ENCODE assay signal across 10 mouse cellular contexts in the genomic region with DNA sequence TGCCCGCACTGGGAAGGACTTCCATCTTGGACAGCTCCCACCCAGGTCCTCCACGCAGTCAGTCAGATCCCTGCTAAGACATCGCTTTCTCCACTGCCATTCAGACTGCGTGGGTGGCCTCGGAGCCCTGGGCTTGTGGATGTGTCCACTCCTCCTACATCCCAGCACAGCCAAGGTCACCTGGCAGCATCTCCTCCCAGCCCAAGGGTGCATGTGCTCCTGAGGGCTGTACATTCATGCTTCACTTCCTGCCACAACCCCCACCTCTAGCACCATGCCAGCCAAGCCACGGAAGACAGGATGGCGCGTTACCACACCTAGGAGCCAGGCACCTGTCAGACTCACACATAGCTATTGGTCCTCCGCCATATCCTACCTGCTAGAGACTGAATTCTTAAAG. TPM values are rescaled to one million over a fixed set of nuclear protein-coding genes. Genes with fewer than 3 reads are reported as not detected.
DNase-seq lines count a peak whose midpoint lies in the region; ATAC-seq and TF ChIP-seq lines count a peak whose summit lies in the region.
"Had no signal": no experiment of that assay in that cellular context is flagged by ENCODE, and none has a peak within 500 bp of the region (broad histone marks: within the 10 kb centered on the region; RNA-seq: fewer than 3 reads in every experiment).

No protein-coding gene starts in this region.

- peak; percentile 93 for DNase-seq in heart, adult 11 months
- no peak for DNase-seq in heart, postnatal 36 days
- DNase-seq in CD4-positive, CD25-positive, alpha-beta regulatory T cell, adult 2 months (ENCODE audit: low read depth, low spot score), result peak; percentile 76
- DNase-seq in adrenal gland, postnatal 14 days, result peak; percentile 71
- no peak for DNase-seq in urinary bladder, postnatal 10 days (ENCODE audit: low spot score)
- DNase-seq in gastrocnemius, adult 8-10 months (ENCODE audit: low spot score in 2 of 2), result no peak

- no peaks in the 10 kb centered on the region for H3K36me3 ChIP-seq in small intestine, adult 2 months (ENCODE audit: control insufficient read depth, insufficient read depth, low read length)

- H3K4me1 ChIP-seq in small intestine, adult 2 months (ENCODE audit: control insufficient read depth, insufficient read depth, insufficient read length, low read length), result peaks cover 35% of the 10 kb centered on the region

- WGBS in small intestine, adult 2 months, result 73% methylated on average over 9 of the region's 9 CpGs

- H3K27ac ChIP-seq in small intestine, adult 2 months (ENCODE audit: insufficient read depth, low read depth, low read length), result peak overlapping the region; percentile 52; the same call in 1 of the 2 replicates
- H3K27ac ChIP-seq: liver, embryonic 14.5 days had no signal

- no peak overlapping the region for H3K4me3 ChIP-seq in small intestine, adult 2 months (ENCODE audit: low read depth, low read length)

- intact Hi-C loops in heart, postnatal 36 days (cut with DNase I), result loop anchor here (1.0 kb wide), 1 partner anchor 28 kb away; the partner anchor contains the start of gene Galnt10

- H3K27me3 ChIP-seq in small intestine, adult 2 months (ENCODE audit: control insufficient read depth, insufficient read depth, low read length), result no peaks in the 10 kb centered on the region

- no peak for TF ChIP-seq POLR2A in small intestine, adult 2 months (IDR thresholded peaks at IDR 0.05; ENCODE audit: low read depth, low read length)

- ATAC-seq in megakaryocyte, adult 5-6 weeks (ENCODE audit: poor library complexity, severe bottlenecking), result no peak
- ATAC-seq: intestine, postnatal 0 days had no signal

- TF ChIP-seq CTCF in small intestine, adult 2 months (IDR thresholded peaks at IDR 0.05; ENCODE audit: extremely low read depth, insufficient read length, insufficient replicate concordance, low read depth, low read length), result no peak

RNA-seq across cellular contexts. Expression of gene Galnt10, which starts 27.8 kb away (rescaled TPM):
- total RNA-seq in heart, postnatal 36 days (2021), result 1 to 10 TPM; 6.7 to 9.2 TPM
- total RNA-seq in adrenal gland, postnatal 14 days (2021), result 39.8 and 46.4 TPM in 2 replicates
- polyA plus RNA-seq in small intestine, adult 2 months (2012; rRNA removed), result 21.6 and 37.0 TPM in 2 replicates
- total RNA-seq in gastrocnemius, adult 8-10 months (2022), result 1 to 10 TPM; 2.3 to 3.5 (median 3.2) TPM
- total RNA-seq in megakaryocyte, adult 5-6 weeks (2015), result 14.6 and 16.6 TPM in 2 replicates
- 22.2 and 28.7 TPM in 2 replicates for total RNA-seq in megakaryocyte, adult 5-6 weeks (2017)

Comparison
In these comparisons a context has a peak if more than half of its experiments do, and no peak if none do; other contexts are left out.
1. DNase-seq: peak in heart, adult 11 months (single experiment), CD4-positive, CD25-positive, alpha-beta regulatory T cell, adult 2 months (single experiment) and adrenal gland, postnatal 14 days (single experiment); none in heart, postnatal 36 days (0 of 2), urinary bladder, postnatal 10 days (single experiment) and gastrocnemius, adult 8-10 months (0 of 2).